Mouse (Mus musculus): ENCODE data around the gene Pola1. TPM values are rescaled to one million over a fixed set of nuclear protein-coding genes. Genes with fewer than 3 reads are reported as not detected.

The Pola1 gene
- polyA plus RNA-seq, 1 experiment, result not detected

DNA sequence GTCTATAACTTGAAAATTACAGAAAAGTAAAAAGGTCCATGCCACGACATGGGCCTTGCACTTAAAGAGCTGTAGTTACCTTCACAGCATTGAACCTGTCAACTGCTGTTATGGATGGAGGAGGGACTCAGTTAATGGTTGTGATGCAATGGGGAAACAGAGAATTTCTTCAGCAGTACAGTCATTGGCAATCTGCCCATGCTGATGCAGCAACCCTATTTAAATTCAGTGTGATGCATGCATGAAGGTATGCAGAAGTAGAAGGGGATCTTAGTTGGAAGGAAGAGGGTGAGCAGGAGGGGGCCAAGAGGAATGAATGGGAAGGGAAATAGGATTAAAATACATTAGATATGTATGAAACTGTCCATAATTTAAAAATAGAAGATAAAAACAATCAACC is 262.2 kb downstream of the Pola1 start:
- WGBS, result 79% methylated on average over 1 of the region's 1 CpGs
- TF ChIP-seq POLR2A (IDR thresholded peaks at IDR 0.05; ENCODE audit: insufficient read depth, low read depth, low read length) (no peak), CTCF (IDR thresholded peaks at IDR 0.05; ENCODE audit: insufficient read depth, low read depth, low read length) (no peak)
- no peak overlapping the region for H3K27ac ChIP-seq (ENCODE audit: insufficient read depth, low read depth, low read length)
- no peaks in the 10 kb centered on the region for H3K4me1 ChIP-seq (ENCODE audit: control insufficient read depth, insufficient read depth, low read length)
- no peak overlapping the region for H3K4me3 ChIP-seq (ENCODE audit: insufficient read depth, low read depth, low read length)

DNA sequence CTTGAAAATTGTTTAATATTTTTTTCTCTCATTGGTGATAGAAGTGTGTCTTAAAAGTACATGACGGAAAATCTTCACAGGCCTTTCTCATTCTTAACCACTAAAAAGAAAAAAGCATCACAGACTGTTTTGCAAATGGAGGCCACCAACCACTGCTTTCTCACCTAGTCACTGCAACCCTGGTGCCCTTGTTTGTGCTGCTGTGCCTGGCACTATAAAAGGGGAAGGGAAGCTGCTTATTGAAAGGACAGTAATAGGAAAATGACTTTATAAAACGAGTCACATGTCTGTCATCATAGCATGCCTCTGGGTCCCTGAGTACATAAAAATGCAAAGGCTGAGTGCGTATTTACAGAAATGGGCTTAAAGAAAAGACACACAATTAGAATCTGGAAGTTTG is 263.7 kb downstream of the Pola1 start:
- TF ChIP-seq CTCF (IDR thresholded peaks at IDR 0.05; ENCODE audit: insufficient read depth, low read depth, low read length) (no peak), POLR2A (IDR thresholded peaks at IDR 0.05; ENCODE audit: insufficient read depth, low read depth, low read length) (no peak)
- no peak overlapping the region for H3K4me3 ChIP-seq (ENCODE audit: insufficient read depth, low read depth, low read length)
- H3K27ac ChIP-seq (ENCODE audit: insufficient read depth, low read depth, low read length), result no peak overlapping the region
- WGBS, result 86% methylated on average over 3 of the region's 3 CpGs
- H3K4me1 ChIP-seq (ENCODE audit: control insufficient read depth, insufficient read depth, low read length), result no peaks in the 10 kb centered on the region

DNA sequence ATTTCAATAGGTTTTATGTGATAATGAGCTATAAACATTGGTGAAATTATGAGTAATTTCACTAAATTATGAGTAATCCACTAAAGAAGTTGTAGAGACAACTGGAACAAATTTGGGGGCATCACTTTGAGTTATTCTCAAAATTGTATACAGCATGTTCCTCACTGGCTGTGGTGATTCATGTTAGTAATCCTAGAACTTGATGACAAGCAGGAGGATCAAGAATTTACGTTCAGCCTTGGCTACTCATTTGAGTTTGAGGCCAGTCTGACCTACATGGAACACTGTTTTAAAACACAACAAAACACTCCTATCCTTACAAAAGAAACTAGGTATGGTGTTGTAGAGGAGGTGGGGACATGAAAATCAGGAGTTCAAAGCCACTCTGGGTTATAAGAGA is 310.6 kb downstream of the Pola1 start:
- TF ChIP-seq CTCF (IDR thresholded peaks at IDR 0.05; ENCODE audit: insufficient read depth, low read depth, low read length) (no peak), POLR2A (IDR thresholded peaks at IDR 0.05; ENCODE audit: insufficient read depth, low read depth, low read length) (no peak)
- 84% methylated on average over 1 of the region's 1 CpGs for WGBS
- H3K4me3 ChIP-seq (ENCODE audit: insufficient read depth, low read depth, low read length), result no peak overlapping the region
- no peak overlapping the region for H3K27ac ChIP-seq (ENCODE audit: insufficient read depth, low read depth, low read length)
- H3K4me1 ChIP-seq (ENCODE audit: control insufficient read depth, insufficient read depth, low read length), result no peaks in the 10 kb centered on the region

DNA sequence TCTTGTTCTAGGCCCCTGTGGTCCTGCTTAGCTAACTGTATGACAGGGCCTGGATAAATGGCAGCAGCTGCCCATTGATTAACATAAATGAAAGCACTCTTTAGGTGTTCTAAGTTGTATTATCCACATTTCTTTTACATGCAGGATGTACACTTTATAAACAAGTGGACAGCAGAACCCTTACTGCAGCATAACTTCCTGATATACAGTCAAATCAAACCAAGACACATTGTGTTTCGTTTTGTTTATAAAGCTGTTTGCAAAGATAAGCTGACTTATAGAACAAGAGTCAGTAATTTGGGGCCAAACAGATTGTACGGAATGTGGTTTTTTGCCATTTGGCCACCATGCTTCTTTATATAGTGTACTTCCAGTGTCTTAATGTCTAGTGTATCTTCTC is 312.0 kb downstream of the Pola1 start:
- WGBS, result 76% methylated on average over 2 of the region's 2 CpGs
- no peak overlapping the region for H3K27ac ChIP-seq (ENCODE audit: insufficient read depth, low read depth, low read length)

DNA sequence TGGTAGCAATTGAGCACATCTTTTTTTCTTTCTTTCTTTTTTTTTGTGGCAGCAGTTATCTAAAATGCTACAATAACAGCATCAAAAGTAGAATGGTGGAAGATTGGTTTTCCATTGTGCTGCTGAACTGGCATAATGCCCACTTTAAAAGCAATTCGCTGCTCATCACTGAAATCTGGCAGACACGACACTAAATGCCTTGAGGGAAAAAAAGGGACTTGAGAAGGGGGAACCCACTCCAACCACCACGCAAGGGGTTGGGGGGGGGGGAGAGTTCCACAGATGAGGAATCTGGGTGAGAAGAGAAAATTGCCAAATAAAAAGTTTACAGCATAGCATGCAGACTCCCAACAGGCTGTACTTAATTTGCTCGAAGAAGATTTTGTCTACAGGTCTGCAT is 314.4 kb downstream of the Pola1 start:
- H3K27ac ChIP-seq (ENCODE audit: insufficient read depth, low read depth, low read length), result no peak overlapping the region
- WGBS, result 33% methylated on average over 4 of the region's 4 CpGs
- H3K4me1 ChIP-seq (ENCODE audit: control insufficient read depth, insufficient read depth, low read length), result no peaks in the 10 kb centered on the region

More for the DNA sequence above, 312.0 kb downstream of the Pola1 start:
- H3K4me3 ChIP-seq (ENCODE audit: insufficient read depth, low read depth, low read length), result no peak overlapping the region
- H3K4me1 ChIP-seq (ENCODE audit: control insufficient read depth, insufficient read depth, low read length), result no peaks in the 10 kb centered on the region
- no peak for TF ChIP-seq POLR2A (IDR thresholded peaks at IDR 0.05; ENCODE audit: insufficient read depth, low read depth, low read length)
- TF ChIP-seq CTCF (IDR thresholded peaks at IDR 0.05; ENCODE audit: insufficient read depth, low read depth, low read length), result no peak

DNA sequence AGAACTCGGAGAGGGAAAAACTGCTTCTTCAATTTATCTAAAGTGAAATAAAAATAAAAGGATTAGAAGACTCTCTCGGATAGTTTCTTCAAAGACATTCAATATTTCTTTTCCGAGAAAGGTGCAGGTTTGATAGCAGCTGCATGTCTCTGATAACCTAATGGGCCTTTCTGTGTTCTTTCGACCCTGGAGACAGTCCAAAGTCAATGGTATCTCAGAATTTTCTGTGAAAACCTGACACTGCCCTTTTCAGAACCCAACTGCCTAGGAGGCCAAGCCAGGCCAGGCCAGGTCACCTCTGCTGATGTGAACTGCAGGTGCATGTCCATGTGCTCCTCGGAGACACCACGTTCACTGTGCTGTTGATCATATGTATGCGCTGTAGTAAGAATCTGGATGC is 326.2 kb downstream of the Pola1 start:
- Histone ChIP-seq H3K4me3 (ENCODE audit: insufficient read depth, low read depth, low read length) (no peak overlapping the region), H3K27ac (ENCODE audit: insufficient read depth, low read depth, low read length) (no peak overlapping the region), H3K4me1 (ENCODE audit: control insufficient read depth, insufficient read depth, low read length) (no peaks in the 10 kb centered on the region)
- no peak for TF ChIP-seq CTCF (IDR thresholded peaks at IDR 0.05; ENCODE audit: insufficient read depth, low read depth, low read length)
- TF ChIP-seq POLR2A (IDR thresholded peaks at IDR 0.05; ENCODE audit: insufficient read depth, low read depth, low read length), result no peak
- WGBS, result 92% methylated on average over 7 of the region's 7 CpGs

More for the DNA sequence above, 314.4 kb downstream of the Pola1 start:
- no peak overlapping the region for H3K4me3 ChIP-seq (ENCODE audit: insufficient read depth, low read depth, low read length)
- TF ChIP-seq CTCF (IDR thresholded peaks at IDR 0.05; ENCODE audit: insufficient read depth, low read depth, low read length) (no peak), POLR2A (IDR thresholded peaks at IDR 0.05; ENCODE audit: insufficient read depth, low read depth, low read length) (no peak)

DNA sequence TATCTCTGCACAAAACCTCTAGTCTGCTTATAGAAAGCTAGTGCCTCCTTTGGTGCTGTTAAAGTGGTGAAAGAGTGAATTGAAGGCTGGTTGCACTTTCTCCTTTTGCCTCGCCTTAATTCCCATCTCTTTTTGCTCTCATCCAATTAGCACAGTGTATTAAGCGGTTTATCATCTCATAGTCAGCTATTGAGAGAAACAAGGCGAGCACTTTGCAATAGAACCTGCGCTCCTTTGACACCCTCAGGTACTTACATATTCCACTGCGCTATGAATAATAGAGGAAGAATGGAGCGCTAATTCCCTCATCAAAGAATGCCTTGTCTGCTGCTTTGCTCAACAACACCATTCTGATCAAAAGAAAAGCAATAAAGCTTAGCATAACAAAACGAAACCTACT is 330.2 kb downstream of the Pola1 start:
- 29% methylated on average over 7 of the region's 7 CpGs for WGBS
- TF ChIP-seq POLR2A (IDR thresholded peaks at IDR 0.05; ENCODE audit: insufficient read depth, low read depth, low read length) (no peak), CTCF (IDR thresholded peaks at IDR 0.05; ENCODE audit: insufficient read depth, low read depth, low read length) (no peak)
- H3K27ac ChIP-seq (ENCODE audit: insufficient read depth, low read depth, low read length), result no peak overlapping the region

DNA sequence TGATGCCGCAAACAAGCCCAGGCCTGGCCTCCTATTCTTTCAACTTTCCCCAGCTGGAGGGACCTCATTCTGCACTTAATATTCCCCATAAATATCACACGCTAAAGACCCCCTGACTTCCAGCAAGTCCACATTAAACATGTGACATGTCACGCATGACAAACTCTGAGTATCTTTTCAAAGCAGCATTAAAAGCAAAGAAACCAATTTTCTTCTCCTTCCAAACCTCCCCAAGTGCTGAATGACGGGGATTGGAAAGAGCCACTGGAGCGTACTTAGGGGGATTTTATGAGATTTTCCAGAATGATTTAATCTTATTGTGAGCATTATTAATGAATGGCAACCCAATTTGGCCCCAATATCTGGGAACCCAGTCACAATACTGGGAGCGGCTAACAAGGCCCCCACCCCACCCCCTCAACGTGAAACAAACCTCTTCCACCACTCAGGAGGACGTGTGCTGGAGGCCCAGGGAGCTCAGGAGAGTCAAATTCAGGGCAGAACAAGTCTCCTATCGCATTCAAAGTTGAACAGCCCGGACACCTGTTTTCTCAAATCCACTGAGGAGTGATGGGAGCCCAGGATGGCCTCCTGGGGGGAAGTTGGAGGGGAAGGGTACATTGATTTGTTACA is 331.7 kb downstream of the Pola1 start:
- no peak overlapping the region for H3K27ac ChIP-seq (ENCODE audit: insufficient read depth, low read depth, low read length)
- peaks cover 10% of the 10 kb centered on the region; the same call in 1 of the 2 replicates for H3K4me1 ChIP-seq (ENCODE audit: control insufficient read depth, insufficient read depth, low read length)
- no peak overlapping the region for H3K4me3 ChIP-seq (ENCODE audit: insufficient read depth, low read depth, low read length)
- no peak for TF ChIP-seq POLR2A (IDR thresholded peaks at IDR 0.05; ENCODE audit: insufficient read depth, low read depth, low read length)
- no peak for TF ChIP-seq CTCF (IDR thresholded peaks at IDR 0.05; ENCODE audit: insufficient read depth, low read depth, low read length)
- 62% methylated on average over 10 of the region's 10 CpGs for WGBS

More for the DNA sequence above, 330.2 kb downstream of the Pola1 start:
- H3K4me3 ChIP-seq (ENCODE audit: insufficient read depth, low read depth, low read length), result no peak overlapping the region
- peaks cover 8% of the 10 kb centered on the region; the same call in 1 of the 2 replicates for H3K4me1 ChIP-seq (ENCODE audit: control insufficient read depth, insufficient read depth, low read length)

DNA sequence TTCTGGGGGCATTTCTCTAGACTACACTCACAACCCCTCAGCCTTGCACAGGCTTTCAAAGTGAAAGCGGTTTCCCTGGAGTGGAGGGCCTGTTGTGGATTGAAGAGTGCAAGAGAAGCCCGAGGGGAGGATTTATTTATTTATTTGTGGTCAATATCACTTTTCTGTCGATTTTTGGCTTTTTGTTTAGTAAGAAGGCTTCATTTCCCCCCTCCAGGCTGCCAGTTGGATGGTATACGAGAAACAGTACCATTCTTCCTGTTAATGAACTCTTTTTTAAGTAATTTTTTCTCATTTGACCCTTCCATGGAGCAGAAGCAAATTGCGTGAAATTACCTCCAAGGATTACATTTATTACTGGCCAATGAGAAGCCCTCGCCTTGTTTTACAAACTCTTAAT is 332.2 kb downstream of the Pola1 start:
- 45% methylated on average over 6 of the region's 6 CpGs for WGBS
- peak overlapping the region; percentile 50; the same call in 1 of the 2 replicates for H3K4me3 ChIP-seq (ENCODE audit: insufficient read depth, low read depth, low read length)
- H3K4me1 ChIP-seq (ENCODE audit: control insufficient read depth, insufficient read depth, low read length), result peaks cover 10% of the 10 kb centered on the region; the same call in 1 of the 2 replicates
- TF ChIP-seq POLR2A (IDR thresholded peaks at IDR 0.05; ENCODE audit: insufficient read depth, low read depth, low read length), result no peak
- TF ChIP-seq CTCF (IDR thresholded peaks at IDR 0.05; ENCODE audit: insufficient read depth, low read depth, low read length), result no peak
- H3K27ac ChIP-seq (ENCODE audit: insufficient read depth, low read depth, low read length), result peak overlapping the region; percentile 88

Measured in olfactory bulb, adult 2 months (tissue).